Mouse (Mus musculus): ENCODE results near the gene Kcnj8. TPM values are rescaled to one million over a fixed set of nuclear protein-coding genes. Genes with fewer than 3 reads are reported as not detected.

Gene Kcnj8
- total and polyA plus RNA-seq, 3 experiments = not detected

GRCm38 (mm10) chr6:142612366-142612765 is 41.0 kb upstream of the Kcnj8 start:
- Histone ChIP-seq H3K79me2 (ENCODE audit: control insufficient read depth, insufficient read depth, low read length, poor library complexity) (no peaks in the 10 kb centered on the region), H3K36me3 (ENCODE audit: control insufficient read depth in 1 of 2, insufficient read depth in 2 of 2, low read length in 2 of 2) (no peaks in the 10 kb centered on the region), H3K27me3 (ENCODE audit: control insufficient read depth in 1 of 2, insufficient read depth in 2 of 2, low read length in 2 of 2) (no peaks in the 10 kb centered on the region), H3K27ac (ENCODE audit: control insufficient read depth, low read depth, low read length) (no peak overlapping the region), H3K9me3 (replicated peaks; ENCODE audit: insufficient read depth, low read length) (no peaks in the 10 kb centered on the region), H3K4me3 (ENCODE audit: control insufficient read depth in 1 of 2, insufficient read depth in 1 of 2, low read depth in 2 of 2, low read length in 2 of 2) (no peak overlapping the region), H3K9ac (ENCODE audit: control insufficient read depth, low read depth, low read length, poor library complexity, severe bottlenecking) (no peak overlapping the region), H3K4me1 (ENCODE audit: control insufficient read depth in 1 of 2, insufficient read depth in 2 of 2, low read length in 2 of 2) (no peaks in the 10 kb centered on the region)
- DNase-seq (ENCODE audit: low read depth, low spot score) = no peak
- no peak for TF ChIP-seq TBP (IDR thresholded peaks at IDR 0.05; ENCODE audit: low read depth, low read length)
- no peak for TF ChIP-seq ZMIZ1 (IDR thresholded peaks at IDR 0.05; ENCODE audit: low read depth, low read length)
- no peak for TF ChIP-seq POLR2A (IDR thresholded peaks at IDR 0.05; ENCODE audit: control insufficient read depth in 1 of 2, insufficient read depth in 1 of 2, low read depth in 1 of 2, low read length in 2 of 2, poor library complexity in 1 of 2)
- no peak for TF ChIP-seq POLR2AphosphoS2 (IDR thresholded peaks at IDR 0.05; ENCODE audit: low read length)
- TF ChIP-seq USF2 (IDR thresholded peaks at IDR 0.05; ENCODE audit: borderline replicate concordance in 1 of 2, insufficient read depth in 1 of 2, low read depth in 1 of 2, low read length in 2 of 2) = no peak
- no peak for TF ChIP-seq MXI1 (IDR thresholded peaks at IDR 0.05; ENCODE audit: low read depth, low read length)
- no peak for TF ChIP-seq POLR2AphosphoS5 (IDR thresholded peaks at IDR 0.05; ENCODE audit: borderline replicate concordance, low read depth, low read length)
- no peak for TF ChIP-seq BHLHE40 (IDR thresholded peaks at IDR 0.05; ENCODE audit: borderline replicate concordance, low read depth, low read length)
- TF ChIP-seq CTCF (IDR thresholded peaks at IDR 0.05 in 2 of 3, conservative IDR thresholded peaks at IDR 0.05 in 1 of 3; ENCODE audit: control insufficient read depth in 1 of 3, insufficient read depth in 1 of 3, low read depth in 2 of 3, low read length in 3 of 3, poor library complexity in 1 of 3, severe bottlenecking in 1 of 3) = no peak
- TF ChIP-seq TAL1 (IDR thresholded peaks at IDR 0.05; ENCODE audit: low read length) = no peak
- no peak for TF ChIP-seq ETS1 (IDR thresholded peaks at IDR 0.05; ENCODE audit: low read depth, low read length)
- no peak for TF ChIP-seq MEF2A (IDR thresholded peaks at IDR 0.05; ENCODE audit: extremely low read depth, insufficient replicate concordance, low read depth, low read length, poor library complexity, severe bottlenecking)
- TF ChIP-seq ZC3H11A (IDR thresholded peaks at IDR 0.05; ENCODE audit: low read depth, low read length) = no peak
- TF ChIP-seq MYB (IDR thresholded peaks at IDR 0.05; ENCODE audit: low read depth, low read length) = no peak
- TF ChIP-seq CHD2 (IDR thresholded peaks at IDR 0.05; ENCODE audit: low read length) = no peak

GRCm38 (mm10) chr6:142609401-142610373 is 38.3 kb upstream of the Kcnj8 start:
- Histone ChIP-seq H3K9me3 (replicated peaks; ENCODE audit: insufficient read depth, low read length) (no peaks in the 10 kb centered on the region), H3K27ac (ENCODE audit: control insufficient read depth, low read depth, low read length) (no peak overlapping the region), H3K4me3 (ENCODE audit: control insufficient read depth in 1 of 2, insufficient read depth in 1 of 2, low read depth in 2 of 2, low read length in 2 of 2) (no peak overlapping the region), H3K27me3 (ENCODE audit: control insufficient read depth in 1 of 2, insufficient read depth in 2 of 2, low read length in 2 of 2) (no peaks in the 10 kb centered on the region), H3K4me1 (ENCODE audit: control insufficient read depth in 1 of 2, insufficient read depth in 2 of 2, low read length in 2 of 2) (no peaks in the 10 kb centered on the region), H3K79me2 (ENCODE audit: control insufficient read depth, insufficient read depth, low read length, poor library complexity) (no peaks in the 10 kb centered on the region), H3K36me3 (ENCODE audit: control insufficient read depth in 1 of 2, insufficient read depth in 2 of 2, low read length in 2 of 2) (no peaks in the 10 kb centered on the region), H3K9ac (ENCODE audit: control insufficient read depth, low read depth, low read length, poor library complexity, severe bottlenecking) (no peak overlapping the region)
- no peak for DNase-seq (ENCODE audit: low read depth, low spot score)
- TF ChIP-seq CTCF (IDR thresholded peaks at IDR 0.05 in 2 of 3, conservative IDR thresholded peaks at IDR 0.05 in 1 of 3; ENCODE audit: control insufficient read depth in 1 of 3, insufficient read depth in 1 of 3, low read depth in 2 of 3, low read length in 3 of 3, poor library complexity in 1 of 3, severe bottlenecking in 1 of 3) = no peak
- TF ChIP-seq CHD1 (IDR thresholded peaks at IDR 0.05; ENCODE audit: low read depth, low read length) = no peak
- TF ChIP-seq EP300 (IDR thresholded peaks at IDR 0.05; ENCODE audit: low read depth in 1 of 2, low read length in 2 of 2) = no peak

All from MEL (cell line).